Mouse (Mus musculus) lung, embryonic 14.5 days (tissue): ENCODE measurements at regions not wholly inside any gene's neighbourhood (a gene's known extent, or its start where the extent isn't known, plus 50 kb on each side); places are given as distances from the start of the nearest gene placed in this dataset.

Source experiments
- ATAC-seq: fragments of 200-750 bp; cut with Nextera tagmentation; 2 replicates; pipeline ENCODE4 v1.8.0; 2017; ENCODE audit warnings: mild to moderate bottlenecking, moderate TSS enrichment, moderate library complexity; ENCODE audit not compliant: insufficient read depth
- DNase-seq: peaks from one replicate; pipeline ENCODE4 v3.0.0-alpha.2; 2015
- H3K27ac ChIP-seq: fragments of 300-500 bp; sonication (generic); 2 replicates; pipeline ENCODE4 v1.5.1; 2014; ENCODE audit warnings: low read depth, mild to moderate bottlenecking, moderate library complexity
- H3K27me3 ChIP-seq: fragments of 300-500 bp; sonication (generic); 2 replicates; pipeline ENCODE4 v1.6.1; 2014; ENCODE audit warnings: low read length, control low read depth; ENCODE audit not compliant: insufficient read depth
- H3K36me3 ChIP-seq: fragments of 300-500 bp; sonication (generic); 2 replicates; pipeline ENCODE4 v1.6.1; 2014; ENCODE audit warnings: control low read depth; ENCODE audit not compliant: insufficient read depth
- H3K4me1 ChIP-seq: fragments of 300-500 bp; sonication (generic); 2 replicates; pipeline ENCODE4 v1.6.1; 2014; ENCODE audit warnings: antibody characterized with exemption, control low read depth; ENCODE audit not compliant: insufficient read depth
- H3K4me2 ChIP-seq: fragments of 300-500 bp; sonication (generic); 2 replicates; pipeline ENCODE4 v1.6.1; 2014; ENCODE audit warnings: mild to moderate bottlenecking
- H3K4me3 ChIP-seq: fragments of 300-500 bp; sonication (generic); 2 replicates; pipeline ENCODE4 v1.5.1; 2014; ENCODE audit warnings: low read depth, low read length
- H3K9ac ChIP-seq: fragments of 300-500 bp; sonication (generic); 2 replicates; pipeline ENCODE4 v1.6.1; 2014
- H3K9me3 ChIP-seq: fragments of 300-500 bp; sonication (generic); 2 replicates; pipeline ENCODE4 v1.6.1; 2016; ENCODE audit warnings: low read depth, low read length, control low read depth
- CTCF ChIP-seq: IDR thresholded peaks from 2 replicates; pipeline ENCODE4 v1.5.1; 2016; ENCODE audit warnings: antibody characterized with exemption, low read depth
- WGBS: fragments of 180-500 bp; shearing (Covaris S2); extraction: QIAGEN DNeasy Blood & Tissue Kit; methylation state at CpG from one replicate; pipeline ENCODE4 v1.1.7; 2014; 5-methylcytosine and 5-hydroxymethylcytosine counted together

GRCm38 (mm10) chr5:4597471-4597870, 160.4 kb downstream of the Fzd1 start:
- Histone ChIP-seq H3K4me3 (no peak overlapping the region), H3K9me3 (no peaks in the 10 kb centered on the region), H3K27ac (no peak overlapping the region), H3K36me3 (no peaks in the 10 kb centered on the region), H3K4me2 (no peak overlapping the region), H3K9ac (no peak overlapping the region), H3K27me3 (no peaks in the 10 kb centered on the region), H3K4me1 (no peaks in the 10 kb centered on the region)
- TF ChIP-seq CTCF: no peak
- ATAC-seq (no peak), DNase-seq (no peak)
- WGBS: 88% methylated on average over 3 of the region's 3 CpGs

- TF ChIP-seq CTCF: no peak
Measured at GRCm38 (mm10) chr5:4595010-4595409, 162.8 kb downstream of the Fzd1 start.

GRCm38 (mm10) chr5:4594562-4594961, 163.3 kb downstream of the Fzd1 start:
- WGBS: 76% methylated on average over 2 of the region's 2 CpGs
- ATAC-seq: no peak
- no peak overlapping the region for H3K27ac ChIP-seq
- H3K27me3 ChIP-seq: no peaks in the 10 kb centered on the region
- no peaks in the 10 kb centered on the region for H3K9me3 ChIP-seq
- H3K4me2 ChIP-seq: no peak overlapping the region
- no peak overlapping the region for H3K9ac ChIP-seq
- no peaks in the 10 kb centered on the region for H3K36me3 ChIP-seq
- no peaks in the 10 kb centered on the region for H3K4me1 ChIP-seq
- no peak for DNase-seq
- no peak overlapping the region for H3K4me3 ChIP-seq
- no peak for TF ChIP-seq CTCF

More at GRCm38 (mm10) chr5:4595010-4595409, 162.8 kb downstream of the Fzd1 start:
- H3K27me3 ChIP-seq: no peaks in the 10 kb centered on the region
- no peak overlapping the region for H3K9ac ChIP-seq
- ATAC-seq (peak; percentile 47), DNase-seq (peak; percentile 67)
- no peaks in the 10 kb centered on the region for H3K4me1 ChIP-seq
- no peaks in the 10 kb centered on the region for H3K36me3 ChIP-seq
- no peak overlapping the region for H3K27ac ChIP-seq
- WGBS: 41% methylated on average over 2 of the region's 2 CpGs
- H3K4me3 ChIP-seq: no peak overlapping the region
- no peaks in the 10 kb centered on the region for H3K9me3 ChIP-seq
- no peak overlapping the region for H3K4me2 ChIP-seq

GRCm38 (mm10) chr5:4593638-4594381, 164.0 kb downstream of the Fzd1 start:
- Histone ChIP-seq H3K36me3 (no peaks in the 10 kb centered on the region), H3K27ac (no peak overlapping the region), H3K9ac (no peak overlapping the region), H3K4me3 (no peak overlapping the region), H3K4me2 (no peak overlapping the region), H3K27me3 (no peaks in the 10 kb centered on the region), H3K9me3 (no peaks in the 10 kb centered on the region), H3K4me1 (no peaks in the 10 kb centered on the region)
- ATAC-seq (no peak), DNase-seq (no peak)
- no peak for TF ChIP-seq CTCF
- 61% methylated on average over 5 of the region's 5 CpGs for WGBS

- 47% methylated on average over 1 of the region's 1 CpGs for WGBS
- no peak for TF ChIP-seq CTCF
- H3K4me3 ChIP-seq: no peak overlapping the region
Measured at GRCm38 (mm10) chr5:4591721-4592120, 166.1 kb downstream of the Fzd1 start.

GRCm38 (mm10) chr5:4582702-4583475, 174.9 kb downstream of the Fzd1 start:
- Histone ChIP-seq H3K27me3 (no peaks in the 10 kb centered on the region), H3K4me3 (no peak overlapping the region), H3K9me3 (no peaks in the 10 kb centered on the region), H3K9ac (no peak overlapping the region), H3K27ac (no peak overlapping the region), H3K36me3 (no peaks in the 10 kb centered on the region), H3K4me1 (no peaks in the 10 kb centered on the region), H3K4me2 (no peak overlapping the region)
- WGBS: 84% methylated on average over 1 of the region's 1 CpGs
- TF ChIP-seq CTCF: no peak
- no peak for ATAC-seq
- DNase-seq: no peak

More at GRCm38 (mm10) chr5:4591721-4592120, 166.1 kb downstream of the Fzd1 start:
- ATAC-seq (no peak), DNase-seq (peak; percentile 4)
- Histone ChIP-seq H3K4me2 (no peak overlapping the region), H3K27ac (no peak overlapping the region), H3K9me3 (no peaks in the 10 kb centered on the region), H3K27me3 (no peaks in the 10 kb centered on the region), H3K9ac (no peak overlapping the region), H3K36me3 (no peaks in the 10 kb centered on the region), H3K4me1 (no peaks in the 10 kb centered on the region)

- TF ChIP-seq CTCF: no peak
- Histone ChIP-seq H3K27ac (no peak overlapping the region), H3K9ac (no peak overlapping the region), H3K4me3 (no peak overlapping the region), H3K4me1 (no peaks in the 10 kb centered on the region), H3K36me3 (no peaks in the 10 kb centered on the region), H3K9me3 (no peaks in the 10 kb centered on the region), H3K27me3 (no peaks in the 10 kb centered on the region), H3K4me2 (no peak overlapping the region)
- no peak for ATAC-seq
- 69% methylated on average over 8 of the region's 8 CpGs for WGBS
- DNase-seq: no peak
Measured at GRCm38 (mm10) chr5:4580185-4580839, 177.5 kb downstream of the Fzd1 start.
